Mouse (Mus musculus): ENCODE measurements around the gene Cdk5rap2. TPM values are rescaled to one million over a fixed set of nuclear protein-coding genes. Genes with fewer than 3 reads are reported as not detected.

Gene Cdk5rap2
- total and polyA plus RNA-seq, 2 experiments from 2014 or later: 8.9 to 19.9 TPM

- no peak overlapping the region for H3K4me2 ChIP-seq (ENCODE audit: low read depth, low read length)
- no peak overlapping the region for H3K4me3 ChIP-seq (ENCODE audit: low read length)
- no peak overlapping the region for H3K27ac ChIP-seq
- H3K4me1 ChIP-seq (ENCODE audit: insufficient read depth, low read length): no peaks in the 10 kb centered on the region
- no peak for DNase-seq (ENCODE audit: low spot score)
- no peaks in the 10 kb centered on the region for H3K27me3 ChIP-seq (ENCODE audit: insufficient read depth, low read length)
- H3K36me3 ChIP-seq (ENCODE audit: insufficient read depth, low read length): peaks cover 7% of the 10 kb centered on the region; the same call in 1 of the 2 replicates
- no peak for ATAC-seq
- no peak for TF ChIP-seq CTCF (IDR thresholded peaks at IDR 0.05; ENCODE audit: low read depth)
- no peak overlapping the region for H3K9ac ChIP-seq (replicated peaks; ENCODE audit: low read length)
- 80% methylated on average over 4 of the region's 4 CpGs for WGBS
- H3K9me3 ChIP-seq (ENCODE audit: low read length): no peaks in the 10 kb centered on the region
Observed at GRCm38 (mm10) chr4:70272943-70273342, 137.3 kb downstream of the Cdk5rap2 start.

GRCm38 (mm10) chr4:70272527-70272926 is 137.7 kb downstream of the Cdk5rap2 start:
- ATAC-seq: no peak
- Histone ChIP-seq H3K27me3 (ENCODE audit: insufficient read depth, low read length) (no peaks in the 10 kb centered on the region), H3K4me2 (ENCODE audit: low read depth, low read length) (no peak overlapping the region), H3K36me3 (ENCODE audit: insufficient read depth, low read length) (peaks cover 7% of the 10 kb centered on the region; the same call in 1 of the 2 replicates), H3K9me3 (ENCODE audit: low read length) (no peaks in the 10 kb centered on the region), H3K4me1 (ENCODE audit: insufficient read depth, low read length) (no peaks in the 10 kb centered on the region), H3K9ac (replicated peaks; ENCODE audit: low read length) (no peak overlapping the region), H3K27ac (no peak overlapping the region), H3K4me3 (ENCODE audit: low read length) (no peak overlapping the region)
- 83% methylated on average over 4 of the region's 4 CpGs for WGBS
- DNase-seq (ENCODE audit: low spot score): no peak
- TF ChIP-seq CTCF (IDR thresholded peaks at IDR 0.05; ENCODE audit: low read depth): no peak

- Histone ChIP-seq H3K36me3 (ENCODE audit: insufficient read depth, low read length) (peaks cover 7% of the 10 kb centered on the region; the same call in 1 of the 2 replicates), H3K9ac (replicated peaks; ENCODE audit: low read length) (no peak overlapping the region), H3K4me2 (ENCODE audit: low read depth, low read length) (no peak overlapping the region), H3K27me3 (ENCODE audit: insufficient read depth, low read length) (no peaks in the 10 kb centered on the region), H3K4me1 (ENCODE audit: insufficient read depth, low read length) (no peaks in the 10 kb centered on the region), H3K9me3 (ENCODE audit: low read length) (no peaks in the 10 kb centered on the region), H3K4me3 (ENCODE audit: low read length) (no peak overlapping the region), H3K27ac (no peak overlapping the region)
- no peak for ATAC-seq
- no peak for DNase-seq (ENCODE audit: low spot score)
- TF ChIP-seq CTCF (IDR thresholded peaks at IDR 0.05; ENCODE audit: low read depth): no peak
- 84% methylated on average over 2 of the region's 2 CpGs for WGBS
Observed at GRCm38 (mm10) chr4:70267213-70267906, 142.9 kb downstream of the Cdk5rap2 start.

GRCm38 (mm10) chr4:70265248-70265647 is 145.0 kb downstream of the Cdk5rap2 start:
- Histone ChIP-seq H3K4me1 (ENCODE audit: insufficient read depth, low read length) (no peaks in the 10 kb centered on the region), H3K27me3 (ENCODE audit: insufficient read depth, low read length) (no peaks in the 10 kb centered on the region), H3K36me3 (ENCODE audit: insufficient read depth, low read length) (no peaks in the 10 kb centered on the region), H3K9ac (replicated peaks; ENCODE audit: low read length) (no peak overlapping the region), H3K4me2 (ENCODE audit: low read depth, low read length) (no peak overlapping the region), H3K27ac (no peak overlapping the region), H3K9me3 (ENCODE audit: low read length) (no peaks in the 10 kb centered on the region), H3K4me3 (ENCODE audit: low read length) (no peak overlapping the region)
- ATAC-seq (peak; percentile 48; the same call in 1 of the 2 replicates), DNase-seq (ENCODE audit: low spot score) (peak; percentile 55)
- WGBS: 70% methylated on average over 6 of the region's 6 CpGs
- peak; percentile 84 for TF ChIP-seq CTCF (IDR thresholded peaks at IDR 0.05; ENCODE audit: low read depth)

- WGBS: 67% methylated on average over 5 of the region's 5 CpGs
- ATAC-seq: no peak
Observed at GRCm38 (mm10) chr4:70262850-70263249, 147.4 kb downstream of the Cdk5rap2 start.

GRCm38 (mm10) chr4:70261315-70261714 is 148.9 kb downstream of the Cdk5rap2 start:
- ATAC-seq (no peak), DNase-seq (ENCODE audit: low spot score) (no peak)
- no peak for TF ChIP-seq CTCF (IDR thresholded peaks at IDR 0.05; ENCODE audit: low read depth)
- H3K4me2 ChIP-seq (ENCODE audit: low read depth, low read length): no peak overlapping the region
- H3K27ac ChIP-seq: no peak overlapping the region
- WGBS: 90% methylated on average over 5 of the region's 5 CpGs
- no peaks in the 10 kb centered on the region for H3K36me3 ChIP-seq (ENCODE audit: insufficient read depth, low read length)
- peaks cover 10% of the 10 kb centered on the region; the same call in 1 of the 2 replicates for H3K4me1 ChIP-seq (ENCODE audit: insufficient read depth, low read length)
- no peak overlapping the region for H3K4me3 ChIP-seq (ENCODE audit: low read length)
- H3K9ac ChIP-seq (replicated peaks; ENCODE audit: low read length): no peak overlapping the region
- no peaks in the 10 kb centered on the region for H3K27me3 ChIP-seq (ENCODE audit: insufficient read depth, low read length)
- H3K9me3 ChIP-seq (ENCODE audit: low read length): no peaks in the 10 kb centered on the region

More at GRCm38 (mm10) chr4:70262850-70263249, 147.4 kb downstream of the Cdk5rap2 start:
- Histone ChIP-seq H3K27ac (no peak overlapping the region), H3K27me3 (ENCODE audit: insufficient read depth, low read length) (no peaks in the 10 kb centered on the region), H3K4me3 (ENCODE audit: low read length) (no peak overlapping the region), H3K9ac (replicated peaks; ENCODE audit: low read length) (no peak overlapping the region), H3K9me3 (ENCODE audit: low read length) (no peaks in the 10 kb centered on the region), H3K36me3 (ENCODE audit: insufficient read depth, low read length) (no peaks in the 10 kb centered on the region), H3K4me2 (ENCODE audit: low read depth, low read length) (no peak overlapping the region), H3K4me1 (ENCODE audit: insufficient read depth, low read length) (peaks cover 10% of the 10 kb centered on the region; the same call in 1 of the 2 replicates)
- DNase-seq (ENCODE audit: low spot score): no peak
- no peak for TF ChIP-seq CTCF (IDR thresholded peaks at IDR 0.05; ENCODE audit: low read depth)

- H3K4me2 ChIP-seq (ENCODE audit: low read depth, low read length): no peak overlapping the region
- no peak overlapping the region for H3K9ac ChIP-seq (replicated peaks; ENCODE audit: low read length)
- no peak for ATAC-seq
- DNase-seq (ENCODE audit: low spot score): no peak
- H3K9me3 ChIP-seq (ENCODE audit: low read length): no peaks in the 10 kb centered on the region
- 68% methylated on average over 11 of the region's 11 CpGs for WGBS
- H3K27me3 ChIP-seq (ENCODE audit: insufficient read depth, low read length): no peaks in the 10 kb centered on the region
- H3K4me1 ChIP-seq (ENCODE audit: insufficient read depth, low read length): peaks cover 10% of the 10 kb centered on the region; the same call in 1 of the 2 replicates
- TF ChIP-seq CTCF (IDR thresholded peaks at IDR 0.05; ENCODE audit: low read depth): no peak
- H3K36me3 ChIP-seq (ENCODE audit: insufficient read depth, low read length): no peaks in the 10 kb centered on the region
- H3K27ac ChIP-seq: peak overlapping the region; percentile 26; the same call in 1 of the 2 replicates
- H3K4me3 ChIP-seq (ENCODE audit: low read length): no peak overlapping the region
Observed at GRCm38 (mm10) chr4:70260419-70260807, 149.8 kb downstream of the Cdk5rap2 start.
